8 mouse cellular contexts compared by ENCODE assay signal in the genomic region with DNA sequence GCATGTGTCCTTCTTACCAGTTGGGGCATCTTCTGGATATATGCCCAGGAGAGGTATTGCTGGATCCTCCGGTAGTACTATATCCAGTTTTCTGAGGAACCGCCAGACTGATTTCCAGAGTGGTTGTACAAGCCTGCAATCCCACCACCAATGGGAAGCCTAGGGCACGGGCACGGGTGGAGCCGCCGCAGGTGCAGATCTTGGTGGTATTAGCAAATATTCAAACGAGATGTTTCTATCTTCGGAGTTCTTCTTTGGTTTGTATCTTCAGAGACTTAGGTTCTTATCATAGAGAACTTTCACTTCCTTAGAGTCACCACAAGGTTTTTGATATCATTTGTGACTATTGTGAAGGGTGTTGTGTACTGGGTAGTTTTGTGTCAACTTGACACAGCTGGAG.
DNase-seq lines count a peak whose midpoint lies in the region; ATAC-seq and TF ChIP-seq lines count a peak whose summit lies in the region.
"Not testable (repeated sequence)": the region's sequence is repeated elsewhere in the genome, so short reads cannot be mapped to it uniquely, and the experiment has no call there.

No protein-coding gene starts in this region.

- not testable (repeated sequence) for H3K9me3 ChIP-seq in MEL (replicated peaks; ENCODE audit: insufficient read depth, low read length)

- not testable (repeated sequence) for H3K9ac ChIP-seq in MEL (ENCODE audit: control insufficient read depth, low read depth, low read length, poor library complexity, severe bottlenecking)

- not testable (repeated sequence) for H3K4me3 ChIP-seq in MEL (ENCODE audit: control insufficient read depth in 1 of 2, insufficient read depth in 1 of 2, low read depth in 2 of 2, low read length in 2 of 2); left cerebral cortex, adult 2 months

- ATAC-seq in erythroblast, adult 5-6 weeks (replicated peaks; ENCODE audit: low FRiP score, poor library complexity, severe bottlenecking): peak; percentile 99

- TF ChIP-seq EP300 in MEL (IDR thresholded peaks at IDR 0.05; ENCODE audit: low read depth in 1 of 2, low read length in 2 of 2): not testable (repeated sequence)

- not testable (repeated sequence) for H3K27me3 ChIP-seq in MEL (ENCODE audit: control insufficient read depth in 1 of 2, insufficient read depth in 2 of 2, low read length in 2 of 2)

- H3K27ac ChIP-seq in MEL (ENCODE audit: control insufficient read depth, low read depth, low read length); left cerebral cortex, adult 2 months: not testable (repeated sequence)

- not testable (repeated sequence) for TF ChIP-seq POLR2A in MEL (IDR thresholded peaks at IDR 0.05; ENCODE audit: control insufficient read depth in 1 of 2, insufficient read depth in 1 of 2, low read depth in 1 of 2, low read length in 2 of 2, poor library complexity in 1 of 2)

- TF ChIP-seq RAD21 in MEL (IDR thresholded peaks at IDR 0.05; ENCODE audit: low read depth, low read length): not testable (repeated sequence)

- intact Hi-C loops in heart, postnatal 36 days (cut with DNase I); left cerebral cortex, adult 2 months (cut with DNase I): not testable (repeated sequence)

- peak; percentile 15 for DNase-seq in MEL (ENCODE audit: low read depth, low spot score)
- peak; percentile 0 for DNase-seq in c-Kit-positive CD71-positive TER-119-negative erythroid progenitor cells, embryonic 14.5 days (ENCODE audit: low read depth)
- DNase-seq in heart, postnatal 36 days: peak; percentile 0 to 2
- DNase-seq in left cerebral cortex, adult 2 months (ENCODE audit: extremely low spot score in 1 of 2, low spot score in 2 of 2): peak; percentile 6 to 11
- peak; percentile 20 for DNase-seq in lung, postnatal 14 days
- DNase-seq in right cerebral cortex, postnatal 10 days (ENCODE audit: low spot score in 2 of 2): peak; percentile 15 to 32
- DNase-seq in urinary bladder, postnatal 25 days (ENCODE audit: low spot score): peak; percentile 32

- not testable (repeated sequence) for TF ChIP-seq CTCF in MEL (IDR thresholded peaks at IDR 0.05 in 2 of 3, conservative IDR thresholded peaks at IDR 0.05 in 1 of 3; ENCODE audit: control insufficient read depth in 1 of 3, insufficient read depth in 1 of 3, low read depth in 2 of 3, low read length in 3 of 3, poor library complexity in 1 of 3, severe bottlenecking in 1 of 3); left cerebral cortex, adult 2 months (IDR thresholded peaks at IDR 0.05)

- not testable (repeated sequence) for H3K79me2 ChIP-seq in MEL (ENCODE audit: control insufficient read depth, insufficient read depth, low read length, poor library complexity)

- not testable (repeated sequence) for H3K36me3 ChIP-seq in MEL (ENCODE audit: control insufficient read depth in 1 of 2, insufficient read depth in 2 of 2, low read length in 2 of 2)

- not testable (repeated sequence) for H3K4me1 ChIP-seq in MEL (ENCODE audit: control insufficient read depth in 1 of 2, insufficient read depth in 2 of 2, low read length in 2 of 2)
